Mouse (Mus musculus): Measurements from ENCODE around the gene Mak. TPM values are rescaled to one million over a fixed set of nuclear protein-coding genes. Genes with fewer than 3 reads are reported as not detected.

Gene Mak
- polyA plus RNA-seq, 1 experiment from 2014 or later: 0.07 TPM

GRCm38 (mm10) chr13:41047280-41047679 lies 32.2 kb downstream of the Mak start:
- H3K27me3 ChIP-seq (replicated peaks; ENCODE audit: control insufficient read depth, insufficient read depth, low read length): no peaks in the 10 kb centered on the region
- 75% methylated on average over 6 of the region's 6 CpGs for WGBS
- no peak for ATAC-seq

GRCm38 (mm10) chr13:41045901-41046300 lies 33.6 kb downstream of the Mak start:
- Histone ChIP-seq H3K36me3 (ENCODE audit: control insufficient read depth, insufficient read depth) (no peaks in the 10 kb centered on the region), H3K9me3 (ENCODE audit: control insufficient read depth) (no peaks in the 10 kb centered on the region), H3K27me3 (replicated peaks; ENCODE audit: control insufficient read depth, insufficient read depth, low read length) (no peaks in the 10 kb centered on the region), H3K27ac (ENCODE audit: low read depth, low read length) (no peak overlapping the region), H3K9ac (ENCODE audit: low read depth, low read length) (no peak overlapping the region), H3K4me3 (ENCODE audit: low read depth, low read length) (no peak overlapping the region), H3K4me2 (replicated peaks; ENCODE audit: low read depth) (no peak overlapping the region), H3K4me1 (replicated peaks; ENCODE audit: control insufficient read depth, insufficient read depth, low read length) (no peaks in the 10 kb centered on the region)
- WGBS: 88% methylated on average over 8 of the region's 8 CpGs
- no peak for ATAC-seq
- TF ChIP-seq CTCF (IDR thresholded peaks at IDR 0.05; ENCODE audit: low read depth): no peak

More at GRCm38 (mm10) chr13:41047280-41047679, 32.2 kb downstream of the Mak start:
- Histone ChIP-seq H3K4me1 (replicated peaks; ENCODE audit: control insufficient read depth, insufficient read depth, low read length) (no peaks in the 10 kb centered on the region), H3K4me2 (replicated peaks; ENCODE audit: low read depth) (no peak overlapping the region), H3K9me3 (ENCODE audit: control insufficient read depth) (no peaks in the 10 kb centered on the region), H3K9ac (ENCODE audit: low read depth, low read length) (no peak overlapping the region), H3K4me3 (ENCODE audit: low read depth, low read length) (no peak overlapping the region), H3K27ac (ENCODE audit: low read depth, low read length) (no peak overlapping the region), H3K36me3 (ENCODE audit: control insufficient read depth, insufficient read depth) (no peaks in the 10 kb centered on the region)
- peak; percentile 30 for TF ChIP-seq CTCF (IDR thresholded peaks at IDR 0.05; ENCODE audit: low read depth)

GRCm38 (mm10) chr13:41042511-41042910 lies 37.0 kb downstream of the Mak start:
- Histone ChIP-seq H3K4me1 (replicated peaks; ENCODE audit: control insufficient read depth, insufficient read depth, low read length) (no peaks in the 10 kb centered on the region), H3K9me3 (ENCODE audit: control insufficient read depth) (no peaks in the 10 kb centered on the region), H3K4me3 (ENCODE audit: low read depth, low read length) (no peak overlapping the region), H3K27ac (ENCODE audit: low read depth, low read length) (no peak overlapping the region), H3K4me2 (replicated peaks; ENCODE audit: low read depth) (no peak overlapping the region), H3K9ac (ENCODE audit: low read depth, low read length) (no peak overlapping the region), H3K27me3 (replicated peaks; ENCODE audit: control insufficient read depth, insufficient read depth, low read length) (no peaks in the 10 kb centered on the region), H3K36me3 (ENCODE audit: control insufficient read depth, insufficient read depth) (no peaks in the 10 kb centered on the region)
- TF ChIP-seq CTCF (IDR thresholded peaks at IDR 0.05; ENCODE audit: low read depth): no peak
- 90% methylated on average over 4 of the region's 4 CpGs for WGBS
- ATAC-seq: no peak

- ATAC-seq: no peak
- Histone ChIP-seq H3K4me1 (replicated peaks; ENCODE audit: control insufficient read depth, insufficient read depth, low read length) (no peaks in the 10 kb centered on the region), H3K4me3 (ENCODE audit: low read depth, low read length) (no peak overlapping the region), H3K4me2 (replicated peaks; ENCODE audit: low read depth) (no peak overlapping the region), H3K27ac (ENCODE audit: low read depth, low read length) (no peak overlapping the region), H3K9ac (ENCODE audit: low read depth, low read length) (no peak overlapping the region), H3K36me3 (ENCODE audit: control insufficient read depth, insufficient read depth) (no peaks in the 10 kb centered on the region), H3K9me3 (ENCODE audit: control insufficient read depth) (no peaks in the 10 kb centered on the region), H3K27me3 (replicated peaks; ENCODE audit: control insufficient read depth, insufficient read depth, low read length) (no peaks in the 10 kb centered on the region)
- no peak for TF ChIP-seq CTCF (IDR thresholded peaks at IDR 0.05; ENCODE audit: low read depth)
- 69% methylated on average over 5 of the region's 5 CpGs for WGBS
These were observed 49.4 kb downstream of the Mak start for GRCm38 (mm10) chr13:41030098-41030497.

GRCm38 (mm10) chr13:41022099-41022498 lies 57.4 kb downstream of the Mak start:
- no peak overlapping the region for H3K27ac ChIP-seq (ENCODE audit: low read depth, low read length)
- H3K4me2 ChIP-seq (replicated peaks; ENCODE audit: low read depth): no peak overlapping the region
- no peak overlapping the region for H3K4me3 ChIP-seq (ENCODE audit: low read depth, low read length)
- ATAC-seq: no peak
- H3K4me1 ChIP-seq (replicated peaks; ENCODE audit: control insufficient read depth, insufficient read depth, low read length): peaks cover 4% of the 10 kb centered on the region
- 55% methylated on average over 13 of the region's 13 CpGs for WGBS
- no peak for TF ChIP-seq CTCF (IDR thresholded peaks at IDR 0.05; ENCODE audit: low read depth)
- H3K9me3 ChIP-seq (ENCODE audit: control insufficient read depth): no peaks in the 10 kb centered on the region
- peaks cover 44% of the 10 kb centered on the region for H3K36me3 ChIP-seq (ENCODE audit: control insufficient read depth, insufficient read depth)
- H3K9ac ChIP-seq (ENCODE audit: low read depth, low read length): no peak overlapping the region
- no peaks in the 10 kb centered on the region for H3K27me3 ChIP-seq (replicated peaks; ENCODE audit: control insufficient read depth, insufficient read depth, low read length)

GRCm38 (mm10) chr13:41021607-41022006 lies 57.9 kb downstream of the Mak start:
- no peak overlapping the region for H3K4me3 ChIP-seq (ENCODE audit: low read depth, low read length)
- H3K4me2 ChIP-seq (replicated peaks; ENCODE audit: low read depth): no peak overlapping the region
- peaks cover 44% of the 10 kb centered on the region for H3K36me3 ChIP-seq (ENCODE audit: control insufficient read depth, insufficient read depth)
- WGBS: 86% methylated on average over 6 of the region's 6 CpGs
- TF ChIP-seq CTCF (IDR thresholded peaks at IDR 0.05; ENCODE audit: low read depth): no peak
- H3K9ac ChIP-seq (ENCODE audit: low read depth, low read length): no peak overlapping the region
- no peaks in the 10 kb centered on the region for H3K9me3 ChIP-seq (ENCODE audit: control insufficient read depth)
- no peak overlapping the region for H3K27ac ChIP-seq (ENCODE audit: low read depth, low read length)
- ATAC-seq: no peak
- H3K4me1 ChIP-seq (replicated peaks; ENCODE audit: control insufficient read depth, insufficient read depth, low read length): peaks cover 6% of the 10 kb centered on the region
- no peaks in the 10 kb centered on the region for H3K27me3 ChIP-seq (replicated peaks; ENCODE audit: control insufficient read depth, insufficient read depth, low read length)

GRCm38 (mm10) chr13:41020494-41020893 lies 59.0 kb downstream of the Mak start:
- no peak overlapping the region for H3K4me2 ChIP-seq (replicated peaks; ENCODE audit: low read depth)
- H3K9me3 ChIP-seq (ENCODE audit: control insufficient read depth): no peaks in the 10 kb centered on the region
- no peak for ATAC-seq
- H3K27me3 ChIP-seq (replicated peaks; ENCODE audit: control insufficient read depth, insufficient read depth, low read length): no peaks in the 10 kb centered on the region
- H3K4me1 ChIP-seq (replicated peaks; ENCODE audit: control insufficient read depth, insufficient read depth, low read length): peaks cover 6% of the 10 kb centered on the region
- H3K9ac ChIP-seq (ENCODE audit: low read depth, low read length): no peak overlapping the region
- H3K4me3 ChIP-seq (ENCODE audit: low read depth, low read length): no peak overlapping the region
- no peak for TF ChIP-seq CTCF (IDR thresholded peaks at IDR 0.05; ENCODE audit: low read depth)
- H3K36me3 ChIP-seq (ENCODE audit: control insufficient read depth, insufficient read depth): peaks cover 44% of the 10 kb centered on the region
- H3K27ac ChIP-seq (ENCODE audit: low read depth, low read length): 0 out of 2 replicates have a peak overlapping the region, but pooled peaks have one; percentile 8
- 38% methylated on average over 7 of the region's 7 CpGs for WGBS
